Mouse (Mus musculus) neural tube, embryonic 10.5 days (tissue): ENCODE measurements at regions not wholly inside any gene's neighbourhood (a gene's known extent, or its start where the extent isn't known, plus 50 kb on each side); places are given as distances from the start of the nearest gene placed in this dataset.

ENCODE experiments used
- DNase-seq: peaks from one replicate; pipeline ENCODE4 v3.0.0-alpha.2; 2017; ENCODE audit warnings: low spot score; ENCODE audit errors: extremely low spot score

DNA sequence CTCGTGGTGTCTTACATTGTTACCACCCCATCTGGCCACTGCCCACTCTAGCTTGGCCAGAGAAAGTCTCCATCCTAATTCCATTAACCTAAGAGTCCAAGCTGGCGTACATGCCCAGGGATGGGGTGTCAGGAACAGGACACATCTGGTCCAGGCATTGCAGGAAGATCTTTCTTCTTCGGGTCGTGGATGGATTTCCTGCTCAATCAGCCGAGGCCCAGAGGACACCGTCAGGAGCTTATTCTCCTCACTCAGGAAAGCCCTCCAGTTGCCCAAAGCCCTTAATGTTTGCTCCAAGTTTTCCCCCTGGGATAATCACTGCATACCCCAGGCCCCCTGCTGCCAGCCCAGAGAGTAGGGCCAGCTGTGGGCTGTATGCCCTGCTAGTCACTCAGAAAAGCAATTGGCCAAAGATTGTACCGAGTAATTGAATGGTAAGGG lies 172.2 kb upstream of the Zfp703 start:
- DNase-seq = peak; percentile 66

DNA sequence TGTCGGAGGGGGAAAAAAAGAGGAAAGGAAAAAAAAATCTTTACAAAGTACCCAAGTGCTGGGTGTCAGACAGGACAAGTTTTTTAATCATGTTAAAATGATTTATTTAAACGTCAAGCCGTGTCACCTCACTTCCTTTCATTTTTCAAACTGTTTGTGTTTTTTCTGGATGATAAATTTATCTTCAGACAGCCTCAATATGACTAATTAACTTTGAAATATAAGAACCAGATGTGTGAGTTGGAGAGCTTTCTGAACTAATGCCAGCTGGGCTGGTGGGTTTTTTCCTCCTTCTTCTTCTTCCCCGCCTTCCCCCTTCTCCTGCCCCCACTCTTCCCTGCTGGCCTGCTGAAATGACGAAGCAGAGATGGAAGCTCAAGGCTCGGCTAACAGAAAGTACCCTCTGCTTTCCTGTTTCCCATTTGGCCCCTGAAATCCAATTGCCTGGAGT lies 171.7 kb upstream of the Zfp703 start:
- DNase-seq = no peak

DNA sequence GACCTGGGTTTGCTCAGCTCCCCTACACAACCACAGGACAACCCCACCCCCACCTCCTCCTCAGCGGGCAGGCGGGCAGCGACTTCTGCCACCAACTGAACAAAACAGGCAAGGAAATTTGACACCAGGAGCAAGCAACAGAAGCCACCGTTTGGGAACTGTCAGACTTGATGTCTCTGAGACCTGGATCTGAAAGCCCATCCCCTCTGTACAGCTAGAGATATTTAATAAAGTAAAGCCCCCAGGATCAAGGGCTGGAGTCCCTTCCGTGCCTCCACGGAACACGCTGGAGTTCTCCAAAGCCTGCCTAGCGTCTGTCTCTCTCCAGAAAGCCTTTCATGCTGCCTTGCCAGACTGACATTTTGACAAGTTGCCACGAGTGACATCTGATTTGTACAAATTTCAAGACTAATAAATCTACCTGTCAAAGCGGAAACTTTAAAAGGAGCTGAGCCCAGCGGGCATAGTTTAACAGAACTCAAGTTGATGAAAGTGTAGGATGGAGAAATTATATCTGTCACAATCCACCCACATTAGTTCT lies 168.9 kb upstream of the Zfp703 start:
- peak; percentile 55 for DNase-seq

DNA sequence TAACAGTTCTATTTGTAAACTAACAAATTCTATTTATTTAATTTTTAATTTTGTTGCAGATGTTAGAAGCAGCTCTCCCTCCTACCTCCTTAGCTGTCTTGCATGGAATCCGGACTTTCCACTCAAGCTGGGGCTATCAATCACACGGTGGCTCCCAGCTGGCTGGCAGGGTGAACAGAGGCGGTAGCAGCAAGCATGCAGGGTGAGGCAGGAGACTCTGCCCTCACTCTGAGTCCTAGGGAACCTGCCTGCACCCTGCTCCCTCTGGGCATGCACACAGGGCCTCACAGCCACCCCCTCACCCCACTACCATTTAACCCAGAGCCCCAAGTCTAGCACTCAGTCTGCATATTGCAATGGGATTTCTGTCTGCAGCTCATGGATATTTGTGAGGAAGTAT lies 168.4 kb upstream of the Zfp703 start:
- DNase-seq = peak; percentile 68

DNA sequence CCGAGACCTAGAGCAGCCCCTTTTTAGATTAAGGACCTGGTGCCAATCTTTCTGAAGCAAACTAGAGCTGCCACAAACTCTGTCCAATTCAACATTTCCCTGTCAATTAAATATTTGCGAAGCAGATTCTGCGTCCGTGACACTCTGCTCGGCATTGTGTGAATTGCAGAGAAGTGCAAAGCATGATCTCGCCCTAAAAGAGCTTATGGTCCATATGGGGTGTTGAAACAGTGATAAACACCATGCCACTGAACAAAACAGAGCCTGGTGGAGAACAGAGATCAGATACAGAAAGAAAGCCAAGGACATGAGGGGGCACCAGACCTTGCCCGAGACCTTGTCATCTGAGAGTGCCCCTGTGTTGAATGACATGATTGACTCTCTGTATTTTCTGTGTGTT lies 167.2 kb upstream of the Zfp703 start:
- peak; percentile 13 for DNase-seq

DNA sequence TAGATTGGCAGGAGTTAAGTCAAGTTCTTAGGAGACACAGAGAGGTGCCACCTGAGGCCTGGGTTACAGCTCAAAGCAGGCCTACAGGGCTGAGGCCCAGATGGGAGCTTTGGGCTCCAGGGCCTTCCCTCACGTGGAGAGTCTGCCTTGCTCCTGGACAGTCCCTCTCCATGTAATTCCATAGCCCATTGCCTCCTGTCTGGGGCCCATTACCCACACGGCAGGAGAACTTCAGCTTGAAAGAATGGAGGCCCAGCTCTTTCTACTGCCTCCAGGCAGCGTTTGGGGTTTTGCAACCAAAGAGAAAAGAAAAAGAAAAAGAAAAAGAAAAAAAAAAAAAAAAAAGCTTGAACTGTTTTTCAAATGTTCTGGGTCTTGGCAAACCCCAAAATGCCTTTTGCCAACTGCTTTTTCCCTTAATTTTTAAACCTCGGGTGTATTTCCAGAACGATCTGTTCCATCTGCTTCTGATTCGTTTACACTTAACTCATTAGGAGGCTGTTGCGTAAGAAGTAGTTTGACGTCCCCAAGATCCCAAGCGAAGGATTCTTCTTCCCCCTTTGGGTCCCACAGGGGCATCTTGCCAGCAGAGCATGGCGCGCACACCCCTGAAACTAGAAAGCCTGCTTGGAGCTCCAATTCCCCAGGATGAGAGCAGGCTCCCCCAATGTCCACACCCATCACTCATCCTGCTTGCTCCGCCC lies 165.4 kb upstream of the Zfp703 start:
- DNase-seq = no peak

DNA sequence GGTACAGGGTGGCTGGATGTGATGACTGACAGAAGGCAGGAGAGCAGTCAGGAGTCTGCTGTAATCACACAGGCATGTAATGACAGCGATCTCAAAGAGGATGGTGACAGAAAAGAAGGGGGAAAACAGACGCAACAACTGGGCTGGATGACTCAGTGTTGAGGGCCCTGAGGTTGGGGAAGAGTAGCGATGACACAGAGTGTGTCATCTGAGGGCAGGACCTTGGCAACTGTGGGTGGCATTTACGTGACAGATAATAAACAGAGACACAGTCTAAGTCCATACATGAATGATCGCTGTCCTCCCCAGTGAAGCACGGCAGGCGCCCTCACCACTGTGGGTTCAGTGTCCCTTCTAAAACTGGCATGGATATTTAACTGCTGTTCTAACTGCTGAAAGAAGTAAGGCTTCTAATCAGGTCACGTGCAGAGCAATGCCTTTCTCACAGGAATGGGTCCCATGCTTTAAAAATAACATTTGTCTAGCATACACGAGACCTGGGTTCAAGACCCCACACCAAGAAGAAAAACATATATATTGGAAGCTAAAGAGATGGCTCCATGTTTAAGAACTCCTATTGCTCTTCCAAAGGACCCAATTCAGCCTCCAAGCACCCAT lies 163.8 kb upstream of the Zfp703 start:
- DNase-seq = no peak

DNA sequence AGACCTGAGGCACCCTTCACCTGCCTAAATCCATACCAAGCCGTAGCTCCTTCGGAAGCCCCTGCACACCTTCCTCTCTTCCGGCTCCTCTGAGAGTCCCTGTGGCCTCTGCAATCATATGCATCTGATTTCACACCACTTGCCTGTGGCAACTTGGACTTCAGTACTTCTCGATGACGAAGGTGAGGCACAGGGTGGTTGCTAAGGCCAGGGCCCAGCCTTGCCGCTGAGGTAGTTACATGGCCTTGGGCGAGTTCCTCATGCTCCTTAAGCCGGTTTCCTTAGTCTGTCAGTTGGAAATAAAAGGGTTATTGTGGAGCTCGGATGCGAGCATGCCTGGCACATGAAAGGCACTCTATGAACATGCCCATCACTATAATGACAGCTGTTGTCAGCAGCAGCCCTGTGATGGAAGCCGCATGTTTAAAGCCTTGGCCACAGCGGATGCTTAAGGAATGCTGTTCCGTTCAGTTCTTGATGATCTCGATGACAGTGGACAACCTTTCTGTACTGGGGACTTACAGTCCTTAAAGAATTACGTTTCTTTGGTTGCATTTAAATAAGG lies 162.0 kb upstream of the Zfp703 start:
- no peak for DNase-seq

DNA sequence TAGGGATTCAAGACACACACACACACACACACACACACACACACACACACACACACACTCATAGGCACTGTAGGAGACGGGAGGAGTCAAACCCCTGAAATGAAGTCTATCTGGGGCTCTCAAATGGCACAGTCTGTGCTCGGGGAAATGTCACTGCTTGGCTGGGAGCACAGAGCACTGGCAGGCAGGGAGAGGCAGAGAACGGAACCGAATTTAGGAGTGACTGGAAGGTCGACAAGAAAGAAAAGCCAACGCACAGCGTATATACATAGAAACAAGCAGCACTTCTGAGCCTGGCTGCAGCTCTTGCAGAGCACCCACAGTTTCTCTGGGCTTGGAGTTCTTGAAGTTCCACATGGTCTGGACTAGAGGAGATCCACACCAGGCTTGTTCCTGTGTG lies 160.1 kb upstream of the Zfp703 start:
- DNase-seq = no peak

DNA sequence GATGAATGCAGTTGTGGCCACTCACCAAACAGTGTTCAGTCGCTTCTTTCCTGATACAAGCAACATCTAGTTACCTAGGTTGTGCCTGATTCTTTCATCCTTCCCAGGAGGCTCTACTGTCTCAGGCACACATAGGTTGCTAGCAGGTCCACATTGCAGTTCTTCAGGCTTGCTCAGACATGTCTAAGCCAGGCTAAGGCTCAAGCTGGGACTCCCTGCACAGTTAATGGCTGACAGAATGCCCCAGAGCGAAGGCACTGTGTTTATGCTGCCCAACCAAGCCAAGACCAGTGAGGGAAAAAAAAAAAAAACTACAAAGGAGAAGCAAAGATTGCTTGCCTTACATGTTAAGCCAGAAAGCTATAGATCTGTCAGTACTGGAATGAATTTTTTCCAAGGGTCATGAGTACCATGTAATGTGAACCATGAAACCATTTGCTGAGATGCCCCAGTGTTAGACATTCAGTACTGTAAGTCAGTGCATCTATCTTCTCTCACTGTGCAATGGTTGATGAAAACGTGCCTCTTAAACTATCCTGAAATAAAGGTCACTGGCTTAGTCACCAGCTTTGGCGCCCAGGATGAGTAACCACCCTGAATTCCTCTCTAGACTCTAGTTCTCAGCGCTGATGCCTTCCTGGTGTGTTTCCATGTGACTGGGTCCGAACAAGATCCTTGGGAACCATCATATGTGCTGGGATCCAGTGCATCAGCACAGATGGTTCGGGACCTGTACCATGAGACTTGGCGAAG lies 152.8 kb upstream of the Zfp703 start:
- DNase-seq = no peak

DNA sequence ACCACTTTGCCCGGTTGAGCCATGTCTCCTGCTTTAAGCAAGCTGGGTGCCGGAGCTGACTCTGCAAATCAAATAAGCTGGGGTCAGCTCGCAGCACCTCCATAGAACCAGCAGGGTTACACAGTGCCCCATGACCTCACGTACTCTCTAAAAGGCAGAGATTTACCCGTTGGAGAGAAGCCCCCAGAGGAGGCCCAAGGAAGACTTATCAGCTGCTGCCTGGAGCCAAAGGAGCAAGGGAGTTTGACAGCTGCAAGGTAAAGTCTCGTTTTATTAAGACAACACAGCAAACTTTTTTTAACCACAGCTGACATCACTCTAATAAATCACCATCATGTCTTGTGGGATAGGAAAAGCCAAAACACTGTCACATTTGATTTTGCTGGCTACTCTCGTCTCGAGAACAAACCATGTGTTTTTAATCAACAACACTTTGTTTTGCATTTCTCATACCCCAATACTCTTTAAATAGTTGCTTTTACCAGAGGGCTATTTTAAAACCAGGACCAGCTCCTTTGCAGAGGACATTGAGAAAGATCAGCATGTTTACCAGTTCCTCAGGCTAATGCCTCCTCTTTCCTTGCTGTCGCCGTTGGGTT lies 148.7 kb upstream of the Zfp703 start:
- no peak for DNase-seq

DNA sequence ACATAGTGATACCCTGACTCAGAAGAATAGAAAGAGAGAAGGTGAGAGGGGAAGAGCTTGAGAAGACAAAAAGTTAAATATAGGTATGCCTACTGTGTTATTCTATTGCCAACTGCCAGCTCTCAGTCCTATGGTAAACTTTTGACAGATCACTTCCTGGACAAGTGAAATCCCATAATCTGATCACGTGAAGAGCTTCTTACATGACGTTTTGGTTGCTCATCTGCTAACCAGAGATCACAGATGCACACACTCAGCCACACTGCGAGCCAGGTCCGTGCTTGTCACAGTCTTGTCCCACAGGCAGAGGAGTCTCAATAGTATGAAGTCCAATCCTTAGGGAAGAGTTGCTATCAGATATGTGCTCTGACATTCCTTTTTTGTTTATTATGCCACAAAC lies 147.8 kb upstream of the Zfp703 start:
- DNase-seq = no peak

DNA sequence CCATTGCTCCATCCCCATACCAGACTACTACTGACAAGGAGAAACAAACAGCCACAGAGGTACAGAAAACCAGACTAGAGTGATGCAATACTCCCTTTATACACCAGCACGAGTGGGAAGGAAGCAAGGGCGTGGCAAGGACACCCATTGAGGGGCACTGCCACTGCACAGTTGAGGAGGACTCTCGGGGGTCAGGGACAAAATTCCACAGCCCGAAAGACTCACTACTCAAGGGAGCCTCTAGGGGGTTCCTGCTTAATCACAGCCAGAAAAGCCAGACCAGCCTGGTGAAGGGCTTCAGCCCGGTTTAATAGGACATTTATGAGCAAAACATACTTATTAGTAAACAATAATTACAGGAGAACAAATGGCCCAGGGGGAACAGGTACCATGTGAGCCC lies 146.0 kb upstream of the Zfp703 start:
- no peak for DNase-seq

DNA sequence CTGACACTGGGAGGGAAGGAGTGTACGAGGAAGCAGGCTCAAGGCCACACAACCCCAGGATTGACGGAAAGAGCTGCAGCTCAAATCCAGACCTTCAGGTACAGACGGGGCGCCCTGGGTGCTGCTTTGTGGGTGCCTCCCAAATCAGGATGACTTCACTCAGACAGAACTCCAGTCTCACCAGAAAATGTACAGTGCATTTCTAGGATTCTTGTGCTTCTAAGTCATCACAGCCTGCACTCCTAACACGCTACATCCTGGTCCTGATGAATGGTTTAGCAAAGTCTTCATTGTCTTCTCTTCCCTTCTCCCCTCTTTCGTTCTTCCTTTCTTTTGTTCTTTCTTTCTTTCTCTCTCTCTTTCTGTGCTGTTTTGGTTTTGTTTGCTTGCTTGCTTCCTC lies 145.3 kb upstream of the Zfp703 start:
- DNase-seq = no peak

DNA sequence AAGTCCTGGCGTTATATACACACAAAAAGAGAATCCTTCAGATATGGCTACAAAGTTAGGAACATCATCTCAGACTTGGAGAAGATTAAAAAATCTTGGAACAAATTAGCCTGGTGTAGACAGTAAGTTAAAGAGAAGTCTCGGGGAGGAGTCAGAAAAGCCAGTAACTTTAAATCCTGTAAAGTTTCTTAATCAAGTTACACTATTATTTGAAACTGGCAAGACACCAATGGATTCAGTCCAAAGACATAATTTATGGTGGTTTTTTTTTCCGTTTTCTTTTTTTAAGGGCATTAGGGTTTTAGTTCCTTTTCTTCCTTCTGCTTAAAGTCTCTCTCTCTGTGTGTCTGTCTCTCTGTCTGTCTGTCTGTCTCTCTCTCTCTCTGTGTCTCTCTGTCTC lies 144.6 kb upstream of the Zfp703 start:
- no peak for DNase-seq

DNA sequence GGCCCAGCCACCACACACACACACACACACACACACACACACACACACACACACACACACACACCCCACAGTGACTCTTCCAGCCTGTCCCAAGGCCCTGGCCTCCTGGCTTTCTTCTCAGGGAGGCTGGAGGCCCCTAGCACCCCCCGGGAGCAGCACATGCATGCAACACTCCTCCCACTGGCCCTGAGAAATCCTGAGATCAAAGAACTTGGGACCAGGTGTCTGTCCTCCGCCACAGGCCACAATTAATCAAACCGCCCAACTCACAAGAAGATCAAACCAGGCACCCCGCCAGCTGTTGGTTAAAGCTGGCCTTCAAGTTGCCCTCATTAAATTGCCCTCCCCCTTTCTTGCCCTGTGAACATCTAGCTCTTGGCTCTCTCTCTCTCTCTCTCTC lies 143.8 kb upstream of the Zfp703 start:
- peak; percentile 84 for DNase-seq

DNA sequence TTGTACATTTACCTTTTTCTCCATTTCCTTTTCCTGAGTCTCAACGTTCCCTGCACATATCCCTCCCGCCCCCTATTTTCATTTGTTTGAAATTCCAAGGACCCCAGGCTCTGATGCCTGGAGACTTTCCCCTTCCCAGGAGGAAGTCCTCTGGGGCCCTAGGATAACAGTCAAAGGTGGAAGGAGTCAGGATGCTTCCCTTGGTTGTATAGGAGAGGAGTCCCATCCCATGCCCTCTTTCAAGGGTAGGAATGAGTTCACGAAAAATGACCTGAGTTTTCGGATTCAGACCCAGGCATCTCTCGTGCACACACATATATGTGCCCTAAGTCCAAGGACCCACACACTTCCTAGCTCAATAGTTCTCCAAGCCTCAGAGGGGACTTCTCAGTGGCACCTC lies 143.3 kb upstream of the Zfp703 start:
- no peak for DNase-seq

DNA sequence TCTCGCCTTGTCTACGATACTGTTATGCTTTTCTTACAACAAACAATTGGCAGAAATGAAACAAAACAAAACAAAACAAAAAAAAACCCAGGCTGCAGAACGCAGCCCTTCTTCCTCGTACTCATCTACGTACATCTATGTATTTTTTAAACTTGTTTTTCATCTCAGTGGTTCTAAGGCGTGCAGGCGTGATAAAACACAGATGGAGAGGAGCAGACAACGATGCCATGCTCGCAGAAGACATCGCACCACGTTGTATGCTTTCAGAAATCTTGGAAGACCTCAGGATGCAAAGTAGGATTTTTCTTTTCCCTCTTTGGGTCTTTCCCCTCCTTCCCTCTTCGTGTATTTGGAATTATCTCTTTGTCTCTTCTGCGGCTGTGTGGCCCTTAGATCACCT lies 142.5 kb upstream of the Zfp703 start:
- no peak for DNase-seq

DNA sequence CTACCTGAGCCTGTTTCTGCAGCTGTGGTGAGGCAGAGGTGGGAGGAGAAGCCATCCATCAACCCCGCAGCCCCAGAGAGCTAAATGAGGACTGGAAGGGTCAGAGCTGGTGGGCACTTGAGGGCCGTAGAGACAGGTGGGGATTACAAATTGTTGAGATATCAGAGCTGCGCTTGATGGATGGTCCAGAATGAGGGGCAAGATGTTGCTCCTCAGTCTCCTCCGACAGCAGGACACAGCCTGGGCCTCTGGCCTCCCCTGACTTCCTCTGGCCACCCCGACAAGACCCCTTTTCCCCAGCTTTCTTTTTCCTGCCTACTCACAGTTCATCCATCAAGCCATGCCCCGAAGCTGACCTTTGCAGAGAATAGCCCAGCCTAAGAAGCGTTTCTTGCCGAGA lies 142.0 kb upstream of the Zfp703 start:
- peak; percentile 63 for DNase-seq

DNA sequence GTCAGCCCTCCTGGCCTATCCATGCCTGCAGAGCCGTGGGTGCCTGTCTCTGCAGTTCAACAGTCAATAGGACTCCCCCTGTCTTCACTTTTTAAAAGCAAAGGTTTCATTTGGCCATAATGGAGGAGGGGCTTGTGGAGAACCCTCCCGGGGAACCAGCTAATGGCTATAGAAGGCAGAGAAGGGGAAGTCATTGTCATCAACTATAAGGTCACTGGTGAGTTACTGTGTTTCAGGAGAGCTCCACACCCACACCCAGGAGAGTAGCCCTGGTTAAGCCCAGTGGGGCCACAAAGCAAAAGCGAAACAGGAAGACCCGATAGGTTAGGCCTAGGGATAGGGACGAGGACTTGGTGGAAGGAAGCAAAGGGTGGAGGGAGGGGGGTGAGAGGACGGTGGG lies 141.5 kb upstream of the Zfp703 start:
- no peak for DNase-seq

DNA sequence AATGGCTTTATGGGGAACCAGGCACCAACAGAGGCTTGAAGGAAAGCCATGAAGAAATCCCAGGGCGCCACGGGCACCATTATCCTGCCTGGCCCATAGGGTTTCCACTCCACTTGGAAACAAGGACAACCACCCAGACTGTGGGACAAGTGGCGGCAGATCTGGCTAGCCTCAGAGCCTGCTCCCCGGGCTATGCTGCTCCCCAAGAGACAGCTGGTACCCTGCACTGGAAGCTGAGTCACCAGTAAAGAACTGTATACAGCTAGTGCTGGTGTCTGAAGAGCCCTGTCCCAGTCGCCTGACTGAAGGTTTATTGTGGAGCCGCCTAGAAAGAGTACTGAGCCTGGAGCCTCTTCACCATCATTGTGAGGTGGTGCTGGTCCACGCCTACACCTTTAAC lies 140.6 kb upstream of the Zfp703 start:
- no peak for DNase-seq

DNA sequence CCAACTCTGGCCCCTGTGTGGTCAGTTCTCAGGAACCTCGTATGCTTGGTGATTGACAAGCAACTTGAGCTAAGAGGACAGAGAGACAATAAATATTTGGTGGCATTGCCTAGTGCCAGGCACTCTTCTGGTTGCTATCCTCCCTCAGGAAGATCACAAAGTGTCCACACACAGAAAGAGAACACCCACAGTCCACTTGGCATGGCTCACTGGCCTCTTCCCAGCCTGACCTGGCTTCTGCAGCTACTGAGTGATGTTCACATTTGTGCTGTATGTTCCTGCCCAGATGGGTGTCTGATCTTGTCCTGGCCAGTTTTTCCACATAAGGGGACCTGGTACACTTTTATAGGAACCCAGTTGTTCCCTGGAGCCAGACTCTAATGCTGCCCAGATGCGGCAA lies 136.8 kb upstream of the Zfp703 start:
- no peak for DNase-seq
